Comparison of ENCODE assay signal across 12 mouse cellular contexts in genomic region chr8:88794615-88794907, GRCm38 (mm10).
DNase-seq lines count a peak whose midpoint lies in the region; ATAC-seq and TF ChIP-seq lines count a peak whose summit lies in the region.
"Had no signal": no experiment of that assay in that cellular context is flagged by ENCODE, and none has a peak within 500 bp of the region (broad histone marks: within the 10 kb centered on the region; RNA-seq: fewer than 3 reads in every experiment).

No protein-coding gene starts in this region.

- no peaks in the 10 kb centered on the region for H3K9me3 ChIP-seq in hindbrain, embryonic 12.5 days (replicated peaks)
- no peaks in the 10 kb centered on the region for H3K9me3 ChIP-seq in hindbrain, embryonic 10.5 days
- H3K9me3 ChIP-seq in liver, postnatal 0 days (ENCODE audit: low read length) = no peaks in the 10 kb centered on the region
- no peaks in the 10 kb centered on the region for H3K9me3 ChIP-seq in liver, embryonic 11.5 days (ENCODE audit: control insufficient read depth, low read length)
- H3K9me3 ChIP-seq in forebrain, embryonic 15.5 days = no peaks in the 10 kb centered on the region
- H3K9me3 ChIP-seq in midbrain, embryonic 14.5 days (ENCODE audit: control insufficient read depth, low read length) = no peaks in the 10 kb centered on the region
- H3K9me3 ChIP-seq: intestine, embryonic 15.5 days; limb, embryonic 10.5 days had no signal

- no peaks in the 10 kb centered on the region for H3K36me3 ChIP-seq in hindbrain, embryonic 12.5 days
- H3K36me3 ChIP-seq in hindbrain, embryonic 10.5 days = no peaks in the 10 kb centered on the region
- H3K36me3 ChIP-seq in liver, postnatal 0 days (replicated peaks; ENCODE audit: insufficient read depth, low read length) = no peaks in the 10 kb centered on the region
- H3K36me3 ChIP-seq in liver, embryonic 11.5 days (ENCODE audit: control insufficient read depth, insufficient read depth, low read length) = no peaks in the 10 kb centered on the region
- no peaks in the 10 kb centered on the region for H3K36me3 ChIP-seq in forebrain, embryonic 15.5 days
- H3K36me3 ChIP-seq in midbrain, embryonic 14.5 days (ENCODE audit: control insufficient read depth, insufficient read depth, low read length) = no peaks in the 10 kb centered on the region
- H3K36me3 ChIP-seq: intestine, embryonic 15.5 days; limb, embryonic 10.5 days had no signal

- TF ChIP-seq EP300 in liver, postnatal 0 days (IDR thresholded peaks at IDR 0.05; ENCODE audit: low read depth) = no peak

- no peak overlapping the region for H3K9ac ChIP-seq in hindbrain, embryonic 12.5 days
- no peak overlapping the region for H3K9ac ChIP-seq in liver, postnatal 0 days (replicated peaks)
- H3K9ac ChIP-seq in liver, embryonic 11.5 days (ENCODE audit: low read depth, low read length) = no peak overlapping the region
- no peak overlapping the region for H3K9ac ChIP-seq in forebrain, embryonic 15.5 days (replicated peaks)
- no peak overlapping the region for H3K9ac ChIP-seq in midbrain, embryonic 14.5 days (replicated peaks; ENCODE audit: low read length)
- H3K9ac ChIP-seq: intestine, embryonic 15.5 days had no signal

- no peak overlapping the region for H3K4me3 ChIP-seq in hindbrain, embryonic 12.5 days
- H3K4me3 ChIP-seq in hindbrain, embryonic 10.5 days = no peak overlapping the region
- no peak overlapping the region for H3K4me3 ChIP-seq in liver, postnatal 0 days (ENCODE audit: low read depth, low read length)
- no peak overlapping the region for H3K4me3 ChIP-seq in liver, embryonic 11.5 days (ENCODE audit: low read depth, low read length)
- H3K4me3 ChIP-seq in forebrain, embryonic 15.5 days = no peak overlapping the region
- no peak overlapping the region for H3K4me3 ChIP-seq in midbrain, embryonic 14.5 days (replicated peaks; ENCODE audit: low read depth, low read length)
- H3K4me3 ChIP-seq: intestine, embryonic 15.5 days; limb, embryonic 10.5 days; myocyte had no signal

- DNase-seq in hindbrain, embryonic 10.5 days (ENCODE audit: low spot score) = no peak
- no peak for DNase-seq in liver, postnatal 0 days
- no peak for DNase-seq in liver, embryonic 11.5 days (ENCODE audit: low spot score)
- DNase-seq in midbrain, embryonic 14.5 days = peak; percentile 62
- no peak for DNase-seq in Muller cell, postnatal 12 days (ENCODE audit: inconsistent ontology term)
- DNase-seq: lung, adult 2 months had no signal

- WGBS in hindbrain, embryonic 12.5 days = 76% methylated on average over 7 of the region's 7 CpGs
- WGBS in hindbrain, embryonic 10.5 days = 86% methylated on average over 7 of the region's 7 CpGs
- 66% methylated on average over 7 of the region's 7 CpGs for WGBS in liver, postnatal 0 days (ENCODE audit: insufficient replicate concordance)
- WGBS in liver, embryonic 11.5 days = 77% methylated on average over 7 of the region's 7 CpGs
- WGBS in forebrain, embryonic 15.5 days = 65% methylated on average over 7 of the region's 7 CpGs
- WGBS in midbrain, embryonic 14.5 days = 78% methylated on average over 7 of the region's 7 CpGs

- no peaks in the 10 kb centered on the region; the same call in 1 of the 2 replicates for H3K27me3 ChIP-seq in hindbrain, embryonic 12.5 days
- peaks cover 4% of the 10 kb centered on the region; the same call in 1 of the 2 replicates for H3K27me3 ChIP-seq in hindbrain, embryonic 10.5 days (ENCODE audit: insufficient read depth, poor library complexity, severe bottlenecking)
- H3K27me3 ChIP-seq in liver, postnatal 0 days (ENCODE audit: insufficient read depth, low read length) = no peaks in the 10 kb centered on the region
- H3K27me3 ChIP-seq in liver, embryonic 11.5 days (replicated peaks; ENCODE audit: control insufficient read depth, insufficient read depth, low read length) = no peaks in the 10 kb centered on the region
- H3K27me3 ChIP-seq in forebrain, embryonic 15.5 days = no peaks in the 10 kb centered on the region
- H3K27me3 ChIP-seq in midbrain, embryonic 14.5 days (ENCODE audit: control insufficient read depth, insufficient read depth, low read length) = no peaks in the 10 kb centered on the region
- H3K27me3 ChIP-seq: intestine, embryonic 15.5 days had no signal

- peak; percentile 7; the same call in 1 of the 2 replicates for ATAC-seq in hindbrain, embryonic 12.5 days (ENCODE audit: low FRiP score)
- no peak for ATAC-seq in liver, postnatal 0 days
- no peak for ATAC-seq in liver, embryonic 11.5 days (replicated peaks; ENCODE audit: low FRiP score)
- peak; percentile 46; the same call in 1 of the 2 replicates for ATAC-seq in forebrain, embryonic 15.5 days (replicated peaks)
- no peak for ATAC-seq in midbrain, embryonic 14.5 days (ENCODE audit: low FRiP score, low TSS enrichment)
- no peak for ATAC-seq in inflammation-experienced regulatory T-cells, adult 6 months
- ATAC-seq: intestine, embryonic 15.5 days had no signal

- TF ChIP-seq CTCF in liver, postnatal 0 days (IDR thresholded peaks at IDR 0.05; ENCODE audit: low read depth) = 0 out of 2 replicates have a peak, but pooled peaks have one; percentile 6

- H3K27ac ChIP-seq in hindbrain, embryonic 12.5 days = no peak overlapping the region
- H3K27ac ChIP-seq in hindbrain, embryonic 10.5 days = no peak overlapping the region
- no peak overlapping the region for H3K27ac ChIP-seq in liver, postnatal 0 days (ENCODE audit: low read depth)
- H3K27ac ChIP-seq in liver, embryonic 11.5 days (ENCODE audit: low read depth, low read length) = no peak overlapping the region
- no peak overlapping the region for H3K27ac ChIP-seq in forebrain, embryonic 15.5 days (replicated peaks)
- H3K27ac ChIP-seq in midbrain, embryonic 14.5 days (replicated peaks; ENCODE audit: low read depth, low read length) = peak overlapping the region; percentile 78
- H3K27ac ChIP-seq: intestine, embryonic 15.5 days; limb, embryonic 10.5 days had no signal

- peaks cover 26% of the 10 kb centered on the region for H3K4me1 ChIP-seq in hindbrain, embryonic 12.5 days
- peaks cover 11% of the 10 kb centered on the region for H3K4me1 ChIP-seq in hindbrain, embryonic 10.5 days (replicated peaks)
- no peaks in the 10 kb centered on the region for H3K4me1 ChIP-seq in liver, postnatal 0 days (ENCODE audit: insufficient read depth)
- H3K4me1 ChIP-seq in liver, embryonic 11.5 days (replicated peaks; ENCODE audit: control insufficient read depth, insufficient read depth, low read length) = no peaks in the 10 kb centered on the region
- peaks cover 17% of the 10 kb centered on the region for H3K4me1 ChIP-seq in forebrain, embryonic 15.5 days
- peaks cover 18% of the 10 kb centered on the region for H3K4me1 ChIP-seq in midbrain, embryonic 14.5 days (ENCODE audit: control insufficient read depth, insufficient read depth, low read length)
- H3K4me1 ChIP-seq: intestine, embryonic 15.5 days; limb, embryonic 10.5 days had no signal

- H3K4me2 ChIP-seq in hindbrain, embryonic 12.5 days (replicated peaks) = no peak overlapping the region
- H3K4me2 ChIP-seq in liver, postnatal 0 days (ENCODE audit: low read depth, low read length) = no peak overlapping the region
- no peak overlapping the region for H3K4me2 ChIP-seq in liver, embryonic 11.5 days
- no peak overlapping the region for H3K4me2 ChIP-seq in forebrain, embryonic 15.5 days (replicated peaks)
- H3K4me2 ChIP-seq in midbrain, embryonic 14.5 days (ENCODE audit: low read length) = no peak overlapping the region
- H3K4me2 ChIP-seq: intestine, embryonic 15.5 days had no signal

Comparison
In these comparisons a context has a peak if more than half of its experiments do, and no peak if none do; other contexts are left out.
1. ATAC-seq: peak in hindbrain, embryonic 12.5 days (single experiment) and forebrain, embryonic 15.5 days (single experiment); none in liver, postnatal 0 days (single experiment), liver, embryonic 11.5 days (single experiment), midbrain, embryonic 14.5 days (single experiment) and inflammation-experienced regulatory T-cells, adult 6 months (single experiment).